Mouse (Mus musculus) heart, postnatal 0 days (tissue): ENCODE data around the gene Olfr569. TPM values are rescaled to one million over a fixed set of nuclear protein-coding genes. Genes with fewer than 3 reads are reported as not detected.

Source experiments
- ATAC-seq: fragments of 200-750 bp; cut with Nextera tagmentation; 2 replicates; pipeline ENCODE4 v1.8.0; 2017; ENCODE audit warnings: low read depth, moderate number of reproducible peaks, moderate library complexity; ENCODE audit not compliant: insufficient read depth
- DNase-seq: peaks from one replicate; pipeline ENCODE4 v3.0.0-alpha.2; 2016; ENCODE audit warnings: low spot score
- H3K27ac ChIP-seq: fragments of 300-500 bp; sonication (generic); 2 replicates; pipeline ENCODE4 v1.5.1; 2014; ENCODE audit warnings: low read depth, mild to moderate bottlenecking
- H3K27me3 ChIP-seq: fragments of 300-500 bp; sonication (generic); 2 replicates; pipeline ENCODE4 v1.6.1; 2014; ENCODE audit warnings: low read length, mixed read lengths; ENCODE audit not compliant: control insufficient read depth, insufficient read depth
- H3K36me3 ChIP-seq: fragments of 300-500 bp; sonication (generic); replicated peaks from 2 replicates; pipeline ENCODE4 v1.6.1; 2014; ENCODE audit warnings: low read length, mixed read lengths; ENCODE audit not compliant: control insufficient read depth, insufficient read depth
- H3K4me1 ChIP-seq: fragments of 300-500 bp; sonication (generic); 2 replicates; pipeline ENCODE4 v1.6.1; 2014; ENCODE audit warnings: antibody characterized with exemption; ENCODE audit not compliant: control insufficient read depth, insufficient read depth
- H3K4me2 ChIP-seq: fragments of 300-500 bp; sonication (generic); 2 replicates; pipeline ENCODE4 v1.6.1; 2014; ENCODE audit warnings: low read depth, mild to moderate bottlenecking, low read length, moderate library complexity
- H3K4me3 ChIP-seq: fragments of 300-500 bp; sonication (generic); 2 replicates; pipeline ENCODE4 v1.5.1; 2014; ENCODE audit warnings: low read depth, low read length
- H3K9ac ChIP-seq: fragments of 300-500 bp; sonication (generic); replicated peaks from 2 replicates; pipeline ENCODE4 v1.6.1; 2014; ENCODE audit warnings: low read depth, low read length, mixed read lengths
- H3K9me3 ChIP-seq: fragments of 300-500 bp; sonication (generic); replicated peaks from 2 replicates; pipeline ENCODE4 v1.6.1; 2016; ENCODE audit warnings: low read length; ENCODE audit not compliant: control insufficient read depth
- CTCF ChIP-seq: IDR thresholded peaks from 2 replicates; pipeline ENCODE4 v1.5.1; 2016; ENCODE audit warnings: antibody characterized with exemption, control low read depth, low read depth
- EP300 ChIP-seq: IDR thresholded peaks from 2 replicates; pipeline ENCODE4 v1.6.1; 2016; ENCODE audit warnings: antibody characterized with exemption, low read depth
- WGBS: fragments of 180-500 bp; shearing (Covaris S2); extraction: QIAGEN DNeasy Blood & Tissue Kit; methylation state at CpG from one replicate; pipeline ENCODE4 v1.1.7; 2014; 5-methylcytosine and 5-hydroxymethylcytosine counted together
- polyA plus RNA-seq: library from polyadenylated mRNA; unstranded; fragments of >200 nt; fragmentation: Nextera tagmentation; extraction: Ambion mirVana; gene quantifications from 2 replicates; pipeline ENCODE4 v1.2.1, GENCODE M21; 2015
- total RNA-seq: library from RNA; depleted of rRNA; stranded (reverse); fragments of >200 nt; gene quantifications from 2 replicates; pipeline ENCODE4 v1.2.3, GENCODE M21; 2014; ENCODE audit warnings: low replicate concordance; rRNA removed

Gene Olfr569
- total RNA-seq (not detected in 2 replicates), polyA plus RNA-seq (not detected in 2 replicates)

DNA sequence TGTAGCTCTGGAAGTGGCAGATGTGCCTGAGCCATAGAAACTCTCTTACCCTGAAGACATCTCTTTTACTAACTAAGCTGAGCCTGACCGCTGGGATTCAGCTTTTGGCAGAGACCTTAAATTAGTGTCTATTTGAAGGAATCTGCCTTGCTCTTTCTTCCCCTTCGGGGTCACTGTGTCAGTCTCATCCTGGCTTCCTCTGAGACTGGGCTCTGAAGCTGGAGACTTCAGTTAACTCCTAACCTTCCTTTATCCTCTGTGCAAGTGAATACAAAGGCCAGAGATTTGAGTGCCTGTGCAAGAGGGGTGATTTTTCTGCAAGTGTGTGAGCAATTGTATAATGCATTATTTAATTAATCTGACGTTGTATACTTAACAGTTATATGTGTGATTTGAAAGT lies at the start of gene Olfr569:
TSS of gene Olfr569 (minus strand) at position 101 of the 400 bp plus-strand sequence.
- H3K9me3 ChIP-seq: no peaks in the 10 kb centered on the region
- no peaks in the 10 kb centered on the region for H3K27me3 ChIP-seq
- ATAC-seq (no peak), DNase-seq (no peak)
- no peak within 1 kb of the TSS for H3K4me3 ChIP-seq
- no peaks in the 10 kb centered on the region for H3K4me1 ChIP-seq
- H3K27ac ChIP-seq: no peak within 1 kb of the TSS
- TF ChIP-seq EP300: no peak
- no peak for TF ChIP-seq CTCF
- H3K4me2 ChIP-seq: no peak within 1 kb of the TSS
- no peak within 1 kb of the TSS for H3K9ac ChIP-seq
- 50% methylated on average over 3 of the region's 3 CpGs for WGBS
- no peaks in the 10 kb centered on the region for H3K36me3 ChIP-seq

DNA sequence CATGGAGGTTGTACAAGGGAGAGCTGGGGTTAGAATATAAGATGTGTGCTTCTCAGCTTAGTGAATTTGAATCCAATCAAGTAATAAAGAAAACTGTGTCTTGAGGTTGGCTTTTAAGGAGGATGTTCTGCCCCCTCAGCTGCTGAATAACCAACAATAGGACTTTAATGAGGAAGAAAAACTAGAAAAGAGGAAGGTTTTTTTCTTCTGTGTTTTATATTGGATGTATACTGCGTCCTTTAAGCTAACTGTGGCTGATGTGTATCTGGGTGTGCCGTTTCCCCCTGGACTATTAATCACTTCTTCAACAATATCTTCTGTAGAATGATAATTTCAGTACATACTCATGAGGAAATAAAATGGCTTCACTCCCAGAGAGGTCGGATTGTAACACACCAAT lies 36.4 kb upstream of the Olfr569 start:
- ATAC-seq (no peak), DNase-seq (no peak)
- Histone ChIP-seq H3K36me3 (no peaks in the 10 kb centered on the region), H3K27ac (no peak overlapping the region), H3K27me3 (no peaks in the 10 kb centered on the region), H3K9me3 (no peaks in the 10 kb centered on the region), H3K4me3 (no peak overlapping the region), H3K4me1 (no peaks in the 10 kb centered on the region), H3K4me2 (no peak overlapping the region), H3K9ac (no peak overlapping the region)
- WGBS: 66% methylated on average over 3 of the region's 3 CpGs
- TF ChIP-seq CTCF: no peak
- TF ChIP-seq EP300: no peak

DNA sequence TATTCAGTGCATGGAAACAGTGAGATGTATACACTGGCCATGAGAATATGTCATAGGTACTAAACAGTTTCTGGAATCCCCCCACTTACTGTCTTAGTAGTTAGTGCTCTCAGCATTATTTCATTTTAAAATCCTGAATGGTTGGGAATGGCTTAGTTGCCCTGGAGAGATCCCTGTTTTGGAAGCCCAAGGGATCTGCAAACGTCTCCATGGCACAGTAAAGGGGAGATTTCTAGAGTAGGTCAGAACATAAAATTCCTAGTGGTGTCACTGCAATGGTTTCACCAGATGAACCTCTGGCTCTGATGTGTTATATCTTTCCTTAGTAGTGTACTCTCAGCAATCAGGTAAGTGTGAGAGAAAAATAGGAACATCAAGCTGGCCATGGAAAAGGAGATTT lies 33.4 kb upstream of the Olfr569 start, which contains the start of gene Olfr572:
TSS of gene Olfr572 (plus strand) at position 301 of the 400 bp plus-strand sequence.
- H3K9ac ChIP-seq: no peak within 1 kb of the TSS
- H3K9me3 ChIP-seq: no peaks in the 10 kb centered on the region
- no peaks in the 10 kb centered on the region for H3K36me3 ChIP-seq
- DNase-seq (no peak), ATAC-seq (no peak)
- H3K4me1 ChIP-seq: no peaks in the 10 kb centered on the region
- WGBS: 57% methylated on average over 1 of the region's 1 CpGs
- H3K27ac ChIP-seq: no peak within 1 kb of the TSS
- no peak within 1 kb of the TSS for H3K4me3 ChIP-seq
- no peaks in the 10 kb centered on the region for H3K27me3 ChIP-seq
- TF ChIP-seq CTCF: no peak
- TF ChIP-seq EP300: no peak
- no peak within 1 kb of the TSS for H3K4me2 ChIP-seq

- WGBS: 5% methylated on average over 1 of the region's 1 CpGs
- TF ChIP-seq CTCF (peak; percentile 84), EP300 (no peak)
- H3K27ac ChIP-seq: no peak overlapping the region
- ATAC-seq (no peak), DNase-seq (peak; percentile 46)
- H3K9ac ChIP-seq: no peak overlapping the region
- no peak overlapping the region for H3K4me2 ChIP-seq
- H3K4me3 ChIP-seq: no peak overlapping the region
- no peaks in the 10 kb centered on the region for H3K9me3 ChIP-seq
- 0 out of 2 replicates have a peak, but pooled peaks cover 3% of the 10 kb centered on the region for H3K4me1 ChIP-seq
- no peaks in the 10 kb centered on the region for H3K36me3 ChIP-seq
- H3K27me3 ChIP-seq: no peaks in the 10 kb centered on the region
Observed at GRCm38 (mm10) chr7:102919632-102920031, 28.9 kb upstream of the Olfr569 start.

GRCm38 (mm10) chr7:102917032-102917875 lies 26.6 kb upstream of the Olfr569 start, which contains the start of gene Olfr571:
Gene Olfr571, minus strand, starts transcription at chr7:102917536.
- TF ChIP-seq CTCF: no peak
- TF ChIP-seq EP300: no peak
- 69% methylated on average over 4 of the region's 4 CpGs for WGBS

GRCm38 (mm10) chr7:102916405-102916804 lies 25.7 kb upstream of the Olfr569 start:
- H3K9ac ChIP-seq: no peak overlapping the region
- peak; percentile 7 for DNase-seq
- no peak overlapping the region for H3K4me2 ChIP-seq

More at GRCm38 (mm10) chr7:102917032-102917875, 26.6 kb upstream of the Olfr569 start, which contains the start of gene Olfr571:
- ATAC-seq (no peak), DNase-seq (no peak)
- no peak within 1 kb of the TSS for H3K4me2 ChIP-seq
- no peak within 1 kb of the TSS for H3K27ac ChIP-seq
- H3K9me3 ChIP-seq: no peaks in the 10 kb centered on the region
- no peaks in the 10 kb centered on the region for H3K27me3 ChIP-seq
- H3K36me3 ChIP-seq: no peaks in the 10 kb centered on the region
- H3K9ac ChIP-seq: no peak within 1 kb of the TSS
- no peak within 1 kb of the TSS for H3K4me3 ChIP-seq
- 0 out of 2 replicates have a peak, but pooled peaks cover 3% of the 10 kb centered on the region for H3K4me1 ChIP-seq

More at GRCm38 (mm10) chr7:102916405-102916804, 25.7 kb upstream of the Olfr569 start:
- Histone ChIP-seq H3K4me1 (0 out of 2 replicates have a peak, but pooled peaks cover 3% of the 10 kb centered on the region), H3K27me3 (no peaks in the 10 kb centered on the region), H3K4me3 (no peak overlapping the region), H3K27ac (no peak overlapping the region), H3K9me3 (no peaks in the 10 kb centered on the region), H3K36me3 (no peaks in the 10 kb centered on the region)
- no peak for TF ChIP-seq EP300
- no peak for TF ChIP-seq CTCF
- WGBS: 30% methylated on average over 5 of the region's 5 CpGs
- no peak; the same call in 1 of the 2 replicates for ATAC-seq
